Mouse (Mus musculus) spleen, embryonic (tissue): ENCODE data around the gene Topbp1.

Source experiments
- CTCF ChIA-PET: fragments of 350-600 bp; sonication (Branson Sonifier 250); formaldehyde crosslinking; loops from one replicate; lab custom pipeline; 2022; lab: Charles Lee

Gene Topbp1

DNA sequence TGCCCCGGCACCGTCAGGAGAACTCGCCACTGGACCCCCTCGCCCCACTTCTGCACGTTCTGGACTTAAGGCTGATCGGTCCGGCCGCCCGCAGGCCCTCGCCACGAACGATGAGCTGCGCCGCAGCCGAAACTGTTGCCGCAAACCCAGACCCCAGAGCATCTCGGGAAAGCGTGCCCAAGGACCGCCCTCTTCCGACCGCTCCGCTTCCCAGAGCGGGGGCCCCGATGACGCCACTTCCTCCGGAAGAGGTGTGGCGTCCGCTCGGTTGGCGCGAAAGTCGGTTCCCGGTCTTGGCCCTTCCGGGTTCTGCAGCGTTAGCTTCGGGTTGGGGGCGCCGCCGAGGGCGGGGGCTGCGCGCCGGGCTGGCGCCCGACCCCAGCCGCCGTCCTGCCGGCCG is at the start of gene Topbp1, which contains the start of gene 1300017J02Rik:
Gene Topbp1, plus strand, starts transcription at position 289 of the 400 bp plus-strand sequence.
Gene 1300017J02Rik, minus strand, starts transcription at position 156 of the 400 bp plus-strand sequence.
- CTCF ChIA-PET, result interaction anchor here (1.0 kb wide), 1 partner anchor 58 kb away, joined by 3 read pairs; no protein-coding TSS in a partner anchor

- CTCF ChIA-PET, result no interaction called here
These were observed 39.2 kb upstream of the Topbp1 start for GRCm38 (mm10) chr9:103265778-103266177.

GRCm38 (mm10) chr9:103271104-103271503 is 33.9 kb upstream of the Topbp1 start:
- CTCF ChIA-PET, result no interaction called here

GRCm38 (mm10) chr9:103274819-103275218 is 30.2 kb upstream of the Topbp1 start:
- CTCF ChIA-PET, result no interaction called here

- CTCF ChIA-PET, result no interaction called here
These were observed 29.3 kb upstream of the Topbp1 start for GRCm38 (mm10) chr9:103275676-103276075.

GRCm38 (mm10) chr9:103276876-103277275 is 28.1 kb upstream of the Topbp1 start:
- CTCF ChIA-PET, result no interaction called here

- CTCF ChIA-PET, result no interaction called here
These were observed 18.6 kb upstream of the Topbp1 start for GRCm38 (mm10) chr9:103286396-103286795.

DNA sequence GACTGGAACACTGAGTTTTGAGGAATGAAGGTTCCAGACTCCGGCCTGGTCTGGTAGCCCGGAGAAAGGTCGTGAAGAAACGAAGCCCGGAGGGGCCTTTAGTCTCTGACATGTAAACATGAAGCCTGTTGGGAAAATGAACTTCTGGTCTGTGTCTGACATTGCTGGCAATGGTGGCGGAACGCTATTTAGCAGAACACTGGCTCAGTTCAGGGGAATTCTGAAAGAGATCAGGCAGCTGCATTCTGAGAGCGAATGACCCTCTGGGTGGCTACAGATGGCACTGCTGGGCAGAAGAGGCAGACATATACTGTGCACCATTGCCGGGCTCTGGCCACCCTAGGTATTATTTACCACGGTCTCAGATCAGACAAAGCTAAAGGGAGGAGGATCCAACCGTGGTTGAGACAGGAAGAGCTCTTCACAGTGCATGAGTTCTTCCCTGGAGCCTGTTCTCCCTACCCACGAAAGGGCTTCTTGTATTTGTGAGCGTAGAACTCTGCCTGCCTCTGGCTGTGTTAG is 18.1 kb upstream of the Topbp1 start:
- CTCF ChIA-PET, result interaction anchor here (0.7 kb wide), 1 partner anchor 438 kb away, joined by 4 read pairs; no protein-coding TSS in a partner anchor

GRCm38 (mm10) chr9:103287840-103288488 is 17.1 kb upstream of the Topbp1 start:
- CTCF ChIA-PET, result no interaction called here

- CTCF ChIA-PET, result no interaction called here
These were observed 16.4 kb upstream of the Topbp1 start for GRCm38 (mm10) chr9:103288489-103289180.

GRCm38 (mm10) chr9:103294507-103294906 is 10.5 kb upstream of the Topbp1 start:
- CTCF ChIA-PET, result no interaction called here

DNA sequence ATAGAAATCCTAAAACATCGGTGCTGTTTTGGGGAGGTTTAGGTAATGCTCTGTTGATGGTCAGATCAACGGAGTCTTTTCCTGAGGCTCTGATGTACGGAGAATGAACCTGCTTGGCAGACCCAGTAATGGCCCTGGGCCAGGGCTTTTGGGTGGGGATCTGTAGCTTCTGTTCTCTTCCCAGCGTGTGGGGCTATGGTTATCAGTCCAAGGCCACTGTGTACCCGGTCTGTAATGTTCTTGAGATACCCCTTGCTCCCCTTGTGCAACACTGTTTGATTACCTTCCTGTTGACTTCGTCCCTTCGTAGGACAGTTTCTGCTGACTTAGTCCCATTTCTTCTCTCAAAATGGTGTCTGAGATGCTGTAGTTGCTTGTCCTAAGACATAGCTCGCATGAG is 3.9 kb upstream of the Topbp1 start:
- CTCF ChIA-PET, result no interaction called here

- CTCF ChIA-PET, result interaction anchor here (0.6 to 0.8 kb wide), 3 partner anchors 91 to 1327 kb away, joined by 3 to 8 read pairs (median 3); no protein-coding TSS in a partner anchor
These were observed 2.8 kb upstream of the Topbp1 start for GRCm38 (mm10) chr9:103302239-103302638.

- CTCF ChIA-PET, result interaction anchor here (0.6 to 0.8 kb wide), 3 partner anchors 91 to 1327 kb away, joined by 3 to 8 read pairs (median 3); no protein-coding TSS in a partner anchor
These were observed 2.3 kb upstream of the Topbp1 start for GRCm38 (mm10) chr9:103302666-103303065.

GRCm38 (mm10) chr9:103305332-103306041 is 472 bp downstream of the Topbp1 start:
- CTCF ChIA-PET, result interaction anchor here (0.6 to 1.0 kb wide), 3 partner anchors 58 to 98 kb away, joined by 3 to 11 read pairs (median 10); no protein-coding TSS in a partner anchor

DNA sequence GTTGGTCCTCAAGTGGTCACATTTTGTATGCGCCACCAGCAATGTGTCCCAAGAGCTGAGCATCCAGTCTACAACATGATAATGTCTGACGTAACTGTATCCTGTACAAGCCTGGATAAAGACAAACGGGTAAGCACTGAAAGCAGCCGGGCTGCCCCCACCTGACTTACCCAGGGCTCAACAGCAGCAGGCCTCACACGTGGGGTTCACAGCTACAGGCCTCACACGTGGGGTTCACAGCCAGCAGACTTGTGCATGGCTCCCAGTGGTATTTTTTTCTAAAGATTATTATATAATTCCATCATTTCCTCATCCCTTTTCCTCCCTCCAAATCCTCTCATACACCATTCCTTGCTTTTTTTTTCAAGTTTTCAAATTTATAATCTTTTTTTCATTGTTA is 4.8 kb downstream of the Topbp1 start:
- CTCF ChIA-PET, result no interaction called here

- CTCF ChIA-PET, result no interaction called here
These were observed 19.7 kb downstream of the Topbp1 start for GRCm38 (mm10) chr9:103324678-103325077.

- CTCF ChIA-PET, result no interaction called here
These were observed 21.4 kb downstream of the Topbp1 start for GRCm38 (mm10) chr9:103326449-103326848.

DNA sequence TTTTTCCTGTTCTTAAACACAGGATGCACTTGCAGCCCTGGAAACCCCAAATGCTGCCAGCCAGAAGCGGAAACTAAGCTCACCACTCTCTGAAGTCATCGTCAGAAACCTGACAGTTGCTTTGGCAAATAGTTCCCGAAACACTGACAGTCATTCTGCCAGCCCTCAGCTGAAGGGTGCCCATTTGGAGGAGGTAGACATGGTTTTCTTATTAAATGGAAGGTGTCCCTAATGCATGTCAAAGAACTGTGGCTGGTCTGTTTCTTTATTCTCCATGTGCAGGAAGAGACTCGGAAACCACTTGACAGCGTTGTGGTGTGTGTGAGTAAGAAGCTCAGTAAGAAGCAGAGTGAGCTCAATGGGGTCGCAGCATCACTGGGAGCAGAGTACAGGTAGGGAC is 27.6 kb downstream of the Topbp1 start:
- CTCF ChIA-PET, result no interaction called here

- CTCF ChIA-PET, result no interaction called here
These were observed 31.9 kb downstream of the Topbp1 start for GRCm38 (mm10) chr9:103336912-103337311.

DNA sequence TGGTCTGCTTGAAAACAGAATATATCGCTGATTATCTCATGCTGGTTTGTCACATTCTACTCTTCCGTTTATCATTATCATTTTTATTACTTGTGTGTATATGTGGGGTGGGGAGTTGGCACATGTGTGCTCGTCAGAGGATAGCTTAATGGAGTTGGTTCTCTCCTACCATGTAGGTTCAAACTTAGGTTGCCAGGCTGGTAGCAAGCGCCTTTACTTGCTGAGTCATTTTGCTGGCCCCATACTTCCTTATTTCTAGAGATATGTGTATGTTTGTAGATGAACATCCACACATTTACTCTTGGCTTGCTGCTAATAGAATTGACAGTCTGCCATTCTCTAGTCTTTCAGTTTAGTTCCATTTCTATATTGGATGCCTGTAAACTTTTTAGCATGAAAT is 42.0 kb downstream of the Topbp1 start:
- CTCF ChIA-PET, result interaction anchor here (0.5 kb wide), 1 partner anchor 124 kb away, joined by 4 read pairs; no protein-coding TSS in a partner anchor
